Mouse (Mus musculus) urinary bladder, adult 2 months (tissue): ENCODE data around the gene Golgb1. TPM values are rescaled to one million over a fixed set of nuclear protein-coding genes. Genes with fewer than 3 reads are reported as not detected.
"Not testable (repeated sequence)": the region's sequence is repeated elsewhere in the genome, so short reads cannot be mapped to it uniquely, and the experiment has no call there.

Experiments
- DNase-seq: peaks from one replicate; pipeline ENCODE4 v3.0.0; 2022; ENCODE audit warnings: low spot score
- polyA plus RNA-seq: library from polyadenylated mRNA; depleted of rRNA; stranded (reverse); fragments of >200 nt; gene quantifications from 2 replicates; pipeline ENCODE4 v1.2.3, GENCODE M21; 2012; rRNA removed

The Golgb1 gene
- polyA plus RNA-seq, result 55.2 and 61.2 TPM in 2 replicates

GRCm38 (mm10) chr16:36874583-36875275, at the start of gene Golgb1, which contains the start of gene Eaf2:
Gene Golgb1, plus strand, starts transcription at chr16:36875140.
Gene Eaf2, minus strand, starts transcription at chr16:36875003.
- peak; percentile 80 for DNase-seq

- no peak for DNase-seq
These were observed 47.3 kb upstream of the Golgb1 start for GRCm38 (mm10) chr16:36827611-36828053.

- DNase-seq, result peak; percentile 70
These were observed 46.7 kb upstream of the Golgb1 start, which contains the start of gene Iqcb1 for GRCm38 (mm10) chr16:36828054-36828786. Gene Iqcb1, plus strand, starts transcription at chr16:36828385.

GRCm38 (mm10) chr16:36828820-36829219, 46.1 kb upstream of the Golgb1 start:
- DNase-seq, result no peak

- DNase-seq, result not testable (repeated sequence)
These were observed 28.0 kb upstream of the Golgb1 start for GRCm38 (mm10) chr16:36846894-36847293.

GRCm38 (mm10) chr16:36851202-36851601, 23.7 kb upstream of the Golgb1 start:
- no peak for DNase-seq

GRCm38 (mm10) chr16:36863585-36863984, 11.4 kb upstream of the Golgb1 start:
- DNase-seq, result no peak

GRCm38 (mm10) chr16:36869442-36869841, 5.5 kb upstream of the Golgb1 start:
- DNase-seq, result no peak

- DNase-seq, result peak; percentile 71
These were observed 424 bp downstream of the Golgb1 start for GRCm38 (mm10) chr16:36875276-36875851.

GRCm38 (mm10) chr16:36877316-36877715, 2.4 kb downstream of the Golgb1 start:
- no peak for DNase-seq

GRCm38 (mm10) chr16:36882737-36883343, 7.9 kb downstream of the Golgb1 start:
- no peak for DNase-seq

GRCm38 (mm10) chr16:36884881-36885280, 9.9 kb downstream of the Golgb1 start:
- DNase-seq, result no peak

- no peak for DNase-seq
These were observed 11.0 kb downstream of the Golgb1 start for GRCm38 (mm10) chr16:36885912-36886311.

- DNase-seq, result no peak
These were observed 12.6 kb downstream of the Golgb1 start for GRCm38 (mm10) chr16:36887546-36887945.

- no peak for DNase-seq
These were observed 15.6 kb downstream of the Golgb1 start for GRCm38 (mm10) chr16:36890559-36890958.

- no peak for DNase-seq
These were observed 16.5 kb downstream of the Golgb1 start for GRCm38 (mm10) chr16:36891415-36891814.

GRCm38 (mm10) chr16:36893317-36893716, 18.4 kb downstream of the Golgb1 start:
- DNase-seq, result no peak

- DNase-seq, result no peak
These were observed 21.8 kb downstream of the Golgb1 start for GRCm38 (mm10) chr16:36896712-36897111.

GRCm38 (mm10) chr16:36903156-36903555, 28.2 kb downstream of the Golgb1 start:
- no peak for DNase-seq

- no peak for DNase-seq
These were observed 37.0 kb downstream of the Golgb1 start for GRCm38 (mm10) chr16:36911909-36912308.

GRCm38 (mm10) chr16:36912311-36912710, 37.4 kb downstream of the Golgb1 start:
- no peak for DNase-seq

- no peak for DNase-seq
These were observed 39.3 kb downstream of the Golgb1 start for GRCm38 (mm10) chr16:36914195-36914594.
